Mouse (Mus musculus) limb, embryonic 14.5 days (tissue): ENCODE measurements around the gene Amigo3. TPM values are rescaled to one million over a fixed set of nuclear protein-coding genes. Genes with fewer than 3 reads are reported as not detected.

Experiments
- ATAC-seq: fragments of 200-750 bp; cut with Nextera tagmentation; 2 replicates; pipeline ENCODE4 v1.8.0; 2017; ENCODE audit warnings: low read depth, moderate number of reproducible peaks, moderate TSS enrichment; ENCODE audit not compliant: low FRiP score
- DNase-seq: peaks from one replicate; pipeline ENCODE4 v3.0.0-alpha.2; 2015; ENCODE audit warnings: low spot score
- H3K27ac ChIP-seq: fragments of 300-500 bp; sonication (generic); replicated peaks from 2 replicates; pipeline ENCODE4 v1.5.1; 2014; ENCODE audit warnings: low read depth, mild to moderate bottlenecking, low read length, moderate library complexity, mixed read lengths
- H3K27me3 ChIP-seq: fragments of 300-500 bp; sonication (generic); 2 replicates; pipeline ENCODE4 v1.6.1; 2014; ENCODE audit warnings: low read length, mixed read lengths; ENCODE audit not compliant: control insufficient read depth, insufficient read depth
- H3K36me3 ChIP-seq: fragments of 300-500 bp; sonication (generic); 2 replicates; pipeline ENCODE4 v1.6.1; 2014; ENCODE audit warnings: mild to moderate bottlenecking, low read length, moderate library complexity, mixed read lengths; ENCODE audit not compliant: control insufficient read depth, insufficient read depth
- H3K4me1 ChIP-seq: fragments of 300-500 bp; sonication (generic); 2 replicates; pipeline ENCODE4 v1.6.1; 2014; ENCODE audit warnings: antibody characterized with exemption, low read length, mixed read lengths; ENCODE audit not compliant: control insufficient read depth, insufficient read depth
- H3K4me2 ChIP-seq: fragments of 300-500 bp; sonication (generic); replicated peaks from 2 replicates; pipeline ENCODE4 v1.6.1; 2014; ENCODE audit warnings: low read depth, mild to moderate bottlenecking, low read length, moderate library complexity; ENCODE audit not compliant: severe bottlenecking
- H3K4me3 ChIP-seq: fragments of 300-500 bp; sonication (generic); replicated peaks from 2 replicates; pipeline ENCODE4 v1.5.1; 2014; ENCODE audit warnings: low read length
- H3K9ac ChIP-seq: fragments of 300-500 bp; sonication (generic); 2 replicates; pipeline ENCODE4 v1.6.1; 2014; ENCODE audit warnings: mild to moderate bottlenecking, low read depth, low read length, moderate library complexity; ENCODE audit not compliant: severe bottlenecking
- H3K9me3 ChIP-seq: fragments of 300-500 bp; sonication (generic); 2 replicates; pipeline ENCODE4 v1.6.1; 2016; ENCODE audit warnings: low read length; ENCODE audit not compliant: control insufficient read depth
- POLR2A ChIP-seq: fragments of 200-500 bp; IDR thresholded peaks from 2 replicates; pipeline ENCODE4 v1.8.0; 2012; ENCODE audit warnings: inconsistent platforms, mild to moderate bottlenecking, moderate library complexity, borderline replicate concordance; ENCODE audit not compliant: insufficient read depth, insufficient read length; ENCODE audit errors: extremely low read depth
- WGBS: fragments of 180-500 bp; shearing (Covaris S2); extraction: QIAGEN DNeasy Blood & Tissue Kit; methylation state at CpG from one replicate; pipeline ENCODE4 v1.1.7; 2014; 5-methylcytosine and 5-hydroxymethylcytosine counted together
- polyA plus RNA-seq, 2 experiments: library from polyadenylated mRNA; depleted of rRNA in 1 of 2; stranded (reverse) in 1 of 2; unstranded in 1 of 2; fragments of >200 nt; fragmentation: Nextera tagmentation in 1 of 2; extraction: Ambion mirVana in 1 of 2; gene quantifications; 2 replicates each; pipeline versions ENCODE4 v1.2.1 to v1.2.3; 2012 to 2014

The Amigo3 gene
- polyA plus RNA-seq, 2 experiments = 4.7 to 5.0 TPM

DNA sequence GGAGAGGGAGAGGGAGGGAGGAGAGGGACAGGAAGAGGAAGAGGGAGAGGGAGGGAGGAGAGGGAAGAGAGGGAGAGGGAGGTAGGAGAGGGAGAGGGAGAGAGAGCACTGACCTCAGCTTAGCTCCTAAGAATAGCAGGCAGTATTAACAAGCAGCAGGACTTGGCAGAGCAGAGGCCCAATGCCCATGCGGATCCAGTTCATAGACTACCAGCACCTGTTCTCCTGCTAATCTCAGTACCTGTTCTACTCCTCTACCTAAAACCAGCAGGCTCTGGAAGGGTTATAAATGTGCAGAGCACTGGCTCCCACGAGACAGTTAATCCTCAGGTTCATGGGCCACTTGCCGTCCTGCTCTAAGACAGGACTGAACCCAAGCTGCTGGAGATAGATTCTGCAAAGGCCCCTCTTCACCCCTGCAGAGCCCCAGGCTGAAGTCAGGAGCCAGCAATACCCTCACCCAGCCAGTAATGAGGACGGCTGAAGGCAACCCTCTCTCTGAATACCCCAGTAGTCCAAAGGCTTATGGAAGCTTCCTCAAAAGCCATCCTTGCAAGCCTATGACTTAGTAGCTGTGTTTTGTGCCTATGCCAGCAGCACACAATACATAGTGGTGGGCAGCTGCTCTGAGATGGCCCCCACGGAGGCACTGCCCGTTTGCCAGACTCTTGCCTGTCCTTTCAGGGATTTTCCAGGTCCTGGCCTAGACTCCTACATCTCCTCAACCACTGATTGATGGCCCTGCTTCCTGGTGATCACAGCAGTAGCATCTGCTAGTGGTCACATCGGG is 20.4 kb downstream of the Amigo3 start:
- 69% methylated on average over 7 of the region's 7 CpGs for WGBS

GRCm38 (mm10) chr9:108080168-108080567 is 27.2 kb downstream of the Amigo3 start, which contains the start of gene Mst1:
Gene Mst1 (plus strand): TSS chr9:108080436.
- H3K4me2 ChIP-seq = peak within 1 kb of the TSS; percentile 92
- H3K4me1 ChIP-seq = peaks cover 14% of the 10 kb centered on the region
- peaks cover 13% of the 10 kb centered on the region for H3K36me3 ChIP-seq
- H3K27me3 ChIP-seq = peaks cover 20% of the 10 kb centered on the region; the same call in 1 of the 2 replicates
- H3K9ac ChIP-seq = peak within 1 kb of the TSS; percentile 92
- H3K9me3 ChIP-seq = no peaks in the 10 kb centered on the region
- H3K4me3 ChIP-seq = peak within 1 kb of the TSS; percentile 89
- 71% methylated on average over 5 of the region's 5 CpGs for WGBS
- H3K27ac ChIP-seq = peak within 1 kb of the TSS; percentile 33; the same call in 1 of the 2 replicates
- ATAC-seq (no peak), DNase-seq (no peak)
- TF ChIP-seq POLR2A = no peak

More for the DNA sequence above, 20.4 kb downstream of the Amigo3 start:
- no peak for DNase-seq
- Histone ChIP-seq H3K27me3 (no peaks in the 10 kb centered on the region), H3K4me3 (no peak overlapping the region), H3K9me3 (no peaks in the 10 kb centered on the region), H3K36me3 (peaks cover 19% of the 10 kb centered on the region), H3K4me1 (peaks cover 1% of the 10 kb centered on the region; the same call in 1 of the 2 replicates), H3K27ac (no peak overlapping the region), H3K9ac (no peak overlapping the region), H3K4me2 (no peak overlapping the region)
- TF ChIP-seq POLR2A = no peak
- no peak for ATAC-seq

GRCm38 (mm10) chr9:108082549-108082948 is 29.6 kb downstream of the Amigo3 start:
- Histone ChIP-seq H3K27me3 (peaks cover 20% of the 10 kb centered on the region; the same call in 1 of the 2 replicates), H3K4me2 (peak overlapping the region; percentile 26), H3K9me3 (no peaks in the 10 kb centered on the region), H3K36me3 (peaks cover 36% of the 10 kb centered on the region), H3K4me3 (peak overlapping the region; percentile 11; the same call in 1 of the 2 replicates), H3K4me1 (peaks cover 14% of the 10 kb centered on the region), H3K27ac (no peak overlapping the region), H3K9ac (no peak overlapping the region)
- DNase-seq (no peak), ATAC-seq (no peak)
- 9% methylated on average over 19 of the region's 19 CpGs for WGBS
- TF ChIP-seq POLR2A = no peak

- Histone ChIP-seq H3K9me3 (no peaks in the 10 kb centered on the region), H3K9ac (peak within 1 kb of the TSS; percentile 12; the same call in 1 of the 2 replicates), H3K4me3 (peak within 1 kb of the TSS; percentile 11; the same call in 1 of the 2 replicates), H3K4me1 (peaks cover 14% of the 10 kb centered on the region), H3K27ac (no peak within 1 kb of the TSS), H3K27me3 (peaks cover 20% of the 10 kb centered on the region; the same call in 1 of the 2 replicates), H3K4me2 (peak within 1 kb of the TSS; percentile 26), H3K36me3 (peaks cover 40% of the 10 kb centered on the region)
- ATAC-seq (no peak), DNase-seq (no peak)
- TF ChIP-seq POLR2A = no peak
- WGBS = 33% methylated on average over 12 of the region's 12 CpGs
These were observed 30.1 kb downstream of the Amigo3 start, which contains the start of gene Rnf123 for GRCm38 (mm10) chr9:108082988-108083431. Gene Rnf123 (minus strand): TSS chr9:108083346.

DNA sequence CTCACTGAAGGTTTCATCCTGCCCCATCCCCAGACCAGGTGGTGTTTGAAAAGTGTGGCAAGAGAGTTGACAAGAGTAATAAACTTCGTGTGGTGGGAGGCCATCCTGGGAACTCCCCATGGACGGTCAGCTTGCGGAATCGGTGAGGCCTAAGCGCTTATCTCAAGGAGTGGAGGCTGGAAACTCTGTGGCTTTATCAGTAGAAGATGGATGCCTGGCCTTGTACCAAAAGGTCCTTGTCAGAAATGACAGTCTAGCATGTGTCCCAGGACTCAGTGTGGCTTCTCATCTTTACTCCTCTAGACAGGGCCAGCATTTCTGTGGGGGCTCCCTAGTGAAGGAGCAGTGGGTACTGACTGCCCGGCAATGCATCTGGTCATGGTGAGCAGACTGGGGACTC is 30.6 kb downstream of the Amigo3 start:
- Histone ChIP-seq H3K4me3 (no peak overlapping the region), H3K4me2 (no peak overlapping the region), H3K36me3 (peaks cover 46% of the 10 kb centered on the region), H3K9ac (no peak overlapping the region), H3K27me3 (peaks cover 20% of the 10 kb centered on the region; the same call in 1 of the 2 replicates), H3K9me3 (no peaks in the 10 kb centered on the region), H3K27ac (no peak overlapping the region), H3K4me1 (peaks cover 11% of the 10 kb centered on the region)
- WGBS = 83% methylated on average over 6 of the region's 6 CpGs
- no peak for TF ChIP-seq POLR2A
- no peak for ATAC-seq
- DNase-seq = no peak
